Mouse (Mus musculus) gastrocnemius, postnatal 25 days (tissue): ENCODE results near the gene Glis2. TPM values are rescaled to one million over a fixed set of nuclear protein-coding genes. Genes with fewer than 3 reads are reported as not detected.

Source experiments
- DNase-seq: peaks from one replicate; pipeline ENCODE4 v3.0.0; 2022
- total RNA-seq, 2 experiments: library from RNA; stranded (reverse); gene quantifications; 1 replicate in 1 of 2; 2 replicates in 1 of 2; pipeline ENCODE4 v1.2.3; 2021

The Glis2 gene
- total RNA-seq, 2 experiments from 2014 or later: 7.0 to 7.1 TPM

GRCm38 (mm10) chr16:4658781-4659245, 64.3 kb downstream of the Glis2 start:
- no peak for DNase-seq

GRCm38 (mm10) chr16:4659326-4659725, 64.8 kb downstream of the Glis2 start:
- DNase-seq: no peak

- DNase-seq: no peak
Observed at GRCm38 (mm10) chr16:4661605-4662004, 67.1 kb downstream of the Glis2 start.

DNA sequence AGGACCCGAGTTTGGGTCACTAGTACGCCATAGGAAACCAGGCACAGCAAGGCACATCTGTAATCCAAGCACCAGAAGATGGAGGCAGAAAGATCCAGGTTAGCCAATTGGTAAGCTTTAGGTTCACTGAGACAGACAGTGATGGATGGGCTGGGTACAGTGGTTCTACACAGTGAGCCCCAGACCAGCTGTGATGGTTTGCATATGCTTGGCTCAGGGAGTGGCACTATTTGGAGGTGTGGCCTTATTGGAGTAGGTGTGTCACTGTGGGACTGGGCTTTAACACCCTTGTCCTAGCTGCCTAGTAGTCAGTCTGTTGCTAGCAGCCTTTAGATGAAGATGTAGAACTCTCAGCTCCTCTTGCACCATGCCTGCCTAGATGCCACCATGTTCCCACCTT, 69.3 kb downstream of the Glis2 start:
- DNase-seq: no peak

- no peak for DNase-seq
Observed at GRCm38 (mm10) chr16:4665726-4666125, 71.2 kb downstream of the Glis2 start.

- DNase-seq: peak; percentile 65
Observed at GRCm38 (mm10) chr16:4667190-4667808, 72.8 kb downstream of the Glis2 start.

GRCm38 (mm10) chr16:4670317-4670716, 75.8 kb downstream of the Glis2 start:
- DNase-seq: no peak

GRCm38 (mm10) chr16:4674091-4674490, 79.6 kb downstream of the Glis2 start:
- DNase-seq: no peak

Other genes with a start within 250 kb of the Glis2 start
- gene Adcy9, start 174.2 kb upstream of the Glis2 start, total RNA-seq: 10 to 100 TPM; 27.0 to 28.2 TPM
- gene Srl, start 52.9 kb upstream of the Glis2 start, total RNA-seq: 1,000 to 10,000 TPM; 1,248 to 1,686 TPM
- 1 to 10 TPM; 2.3 to 3.2 TPM for gene Tfap4, start 34.9 kb upstream of the Glis2 start, total RNA-seq
- gene Pam16, start 30.3 kb downstream of the Glis2 start, total RNA-seq: 10 to 100 TPM; 87.2 to 90.6 TPM
- 1 to 10 TPM; 4.6 to 4.8 TPM for gene Vasn, start 45.2 kb downstream of the Glis2 start, total RNA-seq
- 10 to 100 TPM; 91.1 to 93.8 TPM for gene Dnaja3, start 45.3 kb downstream of the Glis2 start, total RNA-seq
- gene Coro7, start 85.1 kb downstream of the Glis2 start, total RNA-seq: 10 to 100 TPM; 12.9 to 19.0 TPM
- gene Nmral1, start 124.6 kb downstream of the Glis2 start, total RNA-seq: 1 to 10 TPM; 1.7 to 3.8 TPM
- gene Hmox2, start 131.6 kb downstream of the Glis2 start, total RNA-seq: 10 to 100 TPM; 31.3 to 34.5 TPM
- 10 to 100 TPM; 70.1 to 76.9 TPM for gene Cdip1, start 195.6 kb downstream of the Glis2 start, total RNA-seq
- gene 4930562C15Rik, start 240.7 kb downstream of the Glis2 start, total RNA-seq: not detected